Mouse (Mus musculus): Measurements from ENCODE around the gene Snd1. TPM values are rescaled to one million over a fixed set of nuclear protein-coding genes. Genes with fewer than 3 reads are reported as not detected.

The Snd1 gene
- polyA plus RNA-seq, 1 experiment from 2014 or later, result 110 TPM

DNA sequence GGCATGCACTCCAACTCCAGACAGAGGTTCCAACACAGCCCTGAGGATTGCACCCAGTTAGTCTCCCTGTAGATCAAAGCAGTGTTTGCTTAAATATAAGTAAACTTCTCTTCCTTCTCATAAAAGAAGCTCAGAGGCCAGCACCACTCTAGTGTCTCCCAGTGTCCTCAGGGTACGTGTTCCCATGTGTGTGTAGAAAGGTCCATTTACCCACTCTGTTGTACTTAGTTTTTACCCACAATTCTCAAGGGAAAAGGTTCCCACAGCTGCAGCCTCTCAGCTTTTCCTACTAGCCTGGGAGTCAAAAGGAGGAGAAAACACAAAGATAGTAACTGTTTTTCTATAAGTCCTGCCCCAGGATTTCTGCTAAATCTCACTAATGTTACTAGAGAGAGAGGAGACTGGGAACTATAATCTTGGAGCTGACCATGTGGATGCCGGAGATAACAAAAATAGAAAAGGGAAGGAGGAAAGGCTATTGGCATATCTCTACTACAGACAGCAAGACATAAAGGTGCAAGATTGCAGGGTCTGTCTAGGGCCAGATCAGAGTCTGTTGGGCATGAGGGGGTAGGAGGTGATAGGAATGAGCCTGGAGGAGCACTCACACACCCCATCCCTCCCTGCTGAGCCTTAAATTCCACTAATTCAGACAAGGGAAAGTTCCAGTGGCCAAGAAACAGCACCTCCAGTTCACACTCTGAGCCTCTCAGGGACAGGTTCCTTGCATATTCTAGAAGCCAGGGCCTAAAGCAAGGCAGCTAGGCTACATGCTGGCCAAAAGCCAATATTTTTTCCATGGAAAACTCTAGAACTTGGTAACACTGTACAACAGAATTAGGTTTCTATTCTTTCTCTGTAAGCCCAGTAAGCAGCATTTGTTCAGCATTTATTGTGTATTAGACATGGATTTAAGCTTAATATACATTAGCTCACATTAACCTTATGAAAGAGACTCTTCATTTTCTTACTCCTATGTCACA lies 382.6 kb downstream of the Snd1 start:
- 89% methylated on average over 2 of the region's 2 CpGs for WGBS
- Histone ChIP-seq H3K4me1 (peaks cover 63% of the 10 kb centered on the region), H3K4me3 (no peak overlapping the region), H3K27me3 (ENCODE audit: poor library complexity, severe bottlenecking) (no peaks in the 10 kb centered on the region), H3K9me3 (no peaks in the 10 kb centered on the region), H3K36me3 (replicated peaks) (no peaks in the 10 kb centered on the region), H3K27ac (no peak overlapping the region)
- no peak for DNase-seq (ENCODE audit: extremely low spot score, low spot score)

DNA sequence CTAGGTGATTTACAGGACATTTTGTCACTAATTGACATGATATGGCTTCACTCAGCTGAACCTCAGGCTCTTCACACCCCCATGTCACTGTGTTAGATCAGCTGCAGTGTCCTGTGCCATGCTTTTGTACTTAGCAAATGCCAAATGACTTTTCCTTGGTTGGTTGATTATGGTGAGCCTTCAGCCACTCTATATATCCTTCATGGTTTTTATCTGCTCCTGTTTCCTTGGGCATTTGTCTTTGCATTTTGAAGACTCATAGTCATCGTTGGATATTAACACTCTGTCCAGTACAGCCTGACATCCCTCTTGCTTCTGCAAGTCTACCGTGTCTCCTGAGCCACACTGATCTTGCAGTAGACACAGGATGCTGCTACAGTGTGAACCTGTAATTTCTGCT lies 384.2 kb downstream of the Snd1 start:
- whole genome bisulfite sequencing, result 96% methylated on average over 2 of the region's 2 CpGs
- H3K27me3 ChIP-seq (ENCODE audit: poor library complexity, severe bottlenecking), result no peaks in the 10 kb centered on the region
- DNase-seq (ENCODE audit: extremely low spot score, low spot score), result no peak

DNA sequence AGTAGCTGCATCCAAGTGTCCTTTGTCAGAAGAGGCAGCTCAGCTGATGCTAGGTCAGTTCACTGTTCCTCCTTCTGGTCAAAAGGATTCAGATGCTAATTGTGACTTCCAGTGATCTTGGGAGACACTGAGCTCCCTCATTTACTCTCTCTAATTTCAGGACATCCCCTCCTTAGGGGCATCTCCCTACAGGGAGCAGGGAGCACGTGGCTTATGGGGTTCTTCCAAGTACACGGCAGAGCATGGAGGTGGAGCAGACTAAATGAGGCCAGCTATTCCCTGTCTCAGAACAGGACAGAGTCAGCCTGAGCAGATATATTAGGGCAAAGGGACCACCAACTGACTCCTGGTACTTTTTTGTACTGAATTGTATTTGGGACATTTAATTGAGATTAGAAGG lies 385.5 kb downstream of the Snd1 start:
- no peaks in the 10 kb centered on the region for H3K27me3 ChIP-seq (ENCODE audit: poor library complexity, severe bottlenecking)
- H3K4me3 ChIP-seq, result no peak overlapping the region
- no peaks in the 10 kb centered on the region for H3K9me3 ChIP-seq
- DNase-seq (ENCODE audit: extremely low spot score, low spot score), result no peak
- H3K36me3 ChIP-seq (replicated peaks), result no peaks in the 10 kb centered on the region
- no peak overlapping the region for H3K27ac ChIP-seq
- peaks cover 49% of the 10 kb centered on the region for H3K4me1 ChIP-seq
- WGBS, result 27% methylated on average over 2 of the region's 2 CpGs

More for the DNA sequence above, 384.2 kb downstream of the Snd1 start:
- no peaks in the 10 kb centered on the region for H3K9me3 ChIP-seq
- H3K36me3 ChIP-seq (replicated peaks), result no peaks in the 10 kb centered on the region
- H3K4me1 ChIP-seq, result peaks cover 49% of the 10 kb centered on the region
- H3K27ac ChIP-seq, result no peak overlapping the region
- no peak overlapping the region for H3K4me3 ChIP-seq

DNA sequence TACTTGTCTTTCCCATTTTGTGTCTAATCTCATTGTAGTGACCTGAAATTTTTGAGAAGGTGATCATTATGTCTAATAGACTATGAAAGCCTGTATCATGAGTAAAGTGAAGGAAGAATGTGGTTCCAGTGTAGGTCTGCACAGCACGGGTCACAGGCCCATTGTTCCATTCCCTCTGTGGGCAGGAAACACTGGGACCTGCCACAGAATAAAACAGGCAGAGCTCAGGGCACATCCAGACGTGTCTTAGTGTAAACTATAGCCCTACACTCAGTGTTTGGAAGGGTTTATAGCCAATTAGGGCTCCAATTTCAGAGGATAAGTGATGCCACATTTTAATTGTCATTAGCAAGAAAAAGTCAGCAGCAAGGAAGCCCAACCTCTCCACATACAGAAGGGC lies 386.0 kb downstream of the Snd1 start:
- Histone ChIP-seq H3K27me3 (ENCODE audit: poor library complexity, severe bottlenecking) (no peaks in the 10 kb centered on the region), H3K36me3 (replicated peaks) (no peaks in the 10 kb centered on the region), H3K4me1 (peaks cover 47% of the 10 kb centered on the region), H3K9me3 (no peaks in the 10 kb centered on the region), H3K4me3 (no peak overlapping the region), H3K27ac (no peak overlapping the region)
- WGBS, result 24% methylated on average over 2 of the region's 2 CpGs
- no peak for DNase-seq (ENCODE audit: extremely low spot score, low spot score)

DNA sequence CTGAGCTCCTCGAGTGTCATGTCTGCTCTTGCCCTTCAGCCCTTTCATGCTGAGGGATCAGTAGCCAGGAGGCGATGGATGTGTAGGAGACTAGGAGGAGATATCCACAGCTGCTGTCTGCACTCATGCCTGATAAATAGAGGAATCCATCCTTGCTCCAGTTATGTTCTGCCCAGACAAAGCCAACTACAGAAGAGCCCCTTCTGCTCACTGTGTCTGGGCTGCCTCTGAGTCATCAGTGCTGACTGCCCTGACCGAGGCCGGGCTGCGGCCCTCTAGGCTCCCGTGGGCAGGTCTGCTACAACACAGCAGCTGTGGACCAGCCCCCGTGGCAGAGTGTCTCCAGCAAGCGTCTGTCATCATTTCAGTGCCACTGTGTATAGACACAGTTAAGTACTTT lies 387.4 kb downstream of the Snd1 start:
- H3K36me3 ChIP-seq (replicated peaks), result no peaks in the 10 kb centered on the region
- H3K4me3 ChIP-seq, result no peak overlapping the region
- H3K4me1 ChIP-seq, result peaks cover 40% of the 10 kb centered on the region
- WGBS, result 92% methylated on average over 8 of the region's 8 CpGs
- no peaks in the 10 kb centered on the region for H3K9me3 ChIP-seq
- DNase-seq (ENCODE audit: extremely low spot score, low spot score), result no peak
- H3K27me3 ChIP-seq (ENCODE audit: poor library complexity, severe bottlenecking), result no peaks in the 10 kb centered on the region
- no peak overlapping the region for H3K27ac ChIP-seq

DNA sequence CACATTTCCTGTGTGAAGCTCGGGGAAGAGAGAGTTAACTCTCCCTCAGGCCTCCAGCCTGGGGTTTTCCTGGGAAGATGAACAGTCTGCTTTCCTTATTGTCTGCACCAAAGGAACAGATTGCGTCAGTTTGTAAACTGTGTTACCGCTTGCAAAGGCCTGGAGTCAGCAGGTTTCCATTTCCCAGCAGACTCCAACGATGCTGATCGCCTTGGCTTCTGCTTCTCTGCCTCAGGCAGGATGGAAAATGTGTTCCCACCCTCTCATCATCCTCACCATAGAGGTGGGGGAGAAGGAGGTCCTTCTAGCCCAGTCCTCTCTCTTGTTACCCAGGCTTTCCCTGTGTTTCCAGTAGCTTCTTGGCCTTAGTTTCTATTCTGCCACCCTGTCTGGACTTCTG lies 389.7 kb downstream of the Snd1 start:
- no peaks in the 10 kb centered on the region for H3K9me3 ChIP-seq
- no peak for DNase-seq (ENCODE audit: extremely low spot score, low spot score)
- 69% methylated on average over 5 of the region's 5 CpGs for WGBS
- no peak overlapping the region for H3K27ac ChIP-seq
- peaks cover 40% of the 10 kb centered on the region for H3K4me1 ChIP-seq
- no peaks in the 10 kb centered on the region for H3K27me3 ChIP-seq (ENCODE audit: poor library complexity, severe bottlenecking)
- no peaks in the 10 kb centered on the region for H3K36me3 ChIP-seq (replicated peaks)
- H3K4me3 ChIP-seq, result no peak overlapping the region

DNA sequence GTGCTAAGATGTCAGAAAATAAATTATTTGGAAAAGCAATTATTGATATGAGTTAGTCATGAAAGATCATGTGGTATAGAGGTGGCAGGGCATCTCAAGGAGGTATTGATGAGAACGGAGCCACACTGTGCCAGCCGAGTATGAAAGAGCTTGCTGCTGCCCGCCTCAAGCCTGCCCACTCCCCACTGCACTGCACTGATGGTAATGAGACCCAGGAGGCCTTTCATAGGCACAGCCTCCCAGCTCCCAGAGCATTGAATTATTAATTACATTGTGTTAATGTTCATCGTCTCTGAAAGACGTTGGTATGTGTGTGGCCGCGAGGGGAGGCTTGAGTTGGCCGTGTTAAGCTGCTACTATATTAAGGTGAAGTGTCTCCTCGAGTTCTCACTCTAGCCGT lies 390.2 kb downstream of the Snd1 start:
- Histone ChIP-seq H3K27me3 (ENCODE audit: poor library complexity, severe bottlenecking) (no peaks in the 10 kb centered on the region), H3K27ac (no peak overlapping the region)
- DNase-seq (ENCODE audit: extremely low spot score, low spot score), result no peak

DNA sequence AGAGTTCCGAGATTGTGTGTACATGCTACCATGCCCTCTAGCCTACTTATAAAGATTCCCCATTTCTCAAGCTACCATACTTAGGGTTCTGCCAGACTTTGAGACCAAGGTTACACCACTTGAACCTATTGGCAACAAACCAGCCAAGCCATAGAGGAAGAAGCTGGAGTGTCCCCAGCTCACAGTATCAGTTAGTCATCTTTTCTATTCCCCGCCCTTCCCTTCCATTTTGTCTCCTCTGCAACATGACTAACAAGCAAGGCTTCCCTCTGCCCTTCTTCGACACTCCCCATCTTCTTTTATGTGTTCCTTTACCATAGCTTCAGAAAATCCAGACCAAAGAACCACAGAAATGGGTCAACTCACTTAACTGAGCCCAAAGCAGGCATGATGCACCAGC lies 391.3 kb downstream of the Snd1 start:
- H3K36me3 ChIP-seq (replicated peaks), result no peaks in the 10 kb centered on the region
- no peaks in the 10 kb centered on the region for H3K9me3 ChIP-seq
- no peak overlapping the region for H3K4me3 ChIP-seq
- no peaks in the 10 kb centered on the region for H3K27me3 ChIP-seq (ENCODE audit: poor library complexity, severe bottlenecking)
- H3K27ac ChIP-seq, result no peak overlapping the region
- no peak for DNase-seq (ENCODE audit: extremely low spot score, low spot score)
- WGBS, result 95% methylated on average over 3 of the region's 3 CpGs
- peaks cover 26% of the 10 kb centered on the region for H3K4me1 ChIP-seq

More for the DNA sequence above, 390.2 kb downstream of the Snd1 start:
- no peaks in the 10 kb centered on the region for H3K36me3 ChIP-seq (replicated peaks)
- WGBS, result 86% methylated on average over 10 of the region's 10 CpGs
- peaks cover 37% of the 10 kb centered on the region for H3K4me1 ChIP-seq
- no peaks in the 10 kb centered on the region for H3K9me3 ChIP-seq
- no peak overlapping the region for H3K4me3 ChIP-seq

DNA sequence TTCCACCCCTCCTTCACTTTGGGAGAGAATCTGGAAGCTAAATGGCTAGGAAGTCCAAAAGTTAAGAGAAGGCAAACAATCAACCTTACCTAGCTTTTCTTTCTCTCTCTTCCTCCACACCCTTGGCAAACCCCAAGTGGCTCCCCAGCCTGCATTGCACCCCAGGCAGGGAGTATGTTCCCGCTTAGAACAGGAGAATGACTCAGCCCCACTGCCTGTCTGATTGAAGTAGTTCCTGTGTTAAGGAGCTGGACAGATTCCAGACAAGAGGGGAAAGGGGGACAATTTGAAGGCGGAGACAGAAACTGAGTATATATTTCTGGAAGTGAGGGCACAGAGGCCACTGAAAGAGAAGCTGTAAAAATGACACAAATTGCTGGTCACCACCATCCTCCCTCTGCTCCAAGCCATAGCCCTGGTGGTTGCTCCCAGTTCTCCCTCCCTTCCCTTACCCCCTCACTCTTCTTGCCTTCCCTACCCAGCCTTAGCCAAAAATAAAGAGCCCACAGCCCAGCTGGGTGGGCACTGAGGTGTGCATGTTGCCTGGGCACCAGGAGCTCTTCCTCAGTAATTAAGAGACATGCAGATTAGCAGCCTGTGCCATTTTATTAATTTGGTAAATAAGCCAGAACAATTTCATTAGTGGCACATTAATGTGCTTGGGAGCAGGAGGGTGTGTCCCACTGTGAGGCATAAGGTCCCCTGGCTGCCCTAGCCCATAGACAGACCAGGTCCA lies 392.7 kb downstream of the Snd1 start:
- H3K36me3 ChIP-seq (replicated peaks), result no peaks in the 10 kb centered on the region
- no peaks in the 10 kb centered on the region for H3K9me3 ChIP-seq
- no peak overlapping the region for H3K4me3 ChIP-seq
- peaks cover 23% of the 10 kb centered on the region for H3K4me1 ChIP-seq
- no peak for DNase-seq (ENCODE audit: extremely low spot score, low spot score)
- no peaks in the 10 kb centered on the region for H3K27me3 ChIP-seq (ENCODE audit: poor library complexity, severe bottlenecking)
- WGBS, result 79% methylated on average over 2 of the region's 2 CpGs
- no peak overlapping the region for H3K27ac ChIP-seq

DNA sequence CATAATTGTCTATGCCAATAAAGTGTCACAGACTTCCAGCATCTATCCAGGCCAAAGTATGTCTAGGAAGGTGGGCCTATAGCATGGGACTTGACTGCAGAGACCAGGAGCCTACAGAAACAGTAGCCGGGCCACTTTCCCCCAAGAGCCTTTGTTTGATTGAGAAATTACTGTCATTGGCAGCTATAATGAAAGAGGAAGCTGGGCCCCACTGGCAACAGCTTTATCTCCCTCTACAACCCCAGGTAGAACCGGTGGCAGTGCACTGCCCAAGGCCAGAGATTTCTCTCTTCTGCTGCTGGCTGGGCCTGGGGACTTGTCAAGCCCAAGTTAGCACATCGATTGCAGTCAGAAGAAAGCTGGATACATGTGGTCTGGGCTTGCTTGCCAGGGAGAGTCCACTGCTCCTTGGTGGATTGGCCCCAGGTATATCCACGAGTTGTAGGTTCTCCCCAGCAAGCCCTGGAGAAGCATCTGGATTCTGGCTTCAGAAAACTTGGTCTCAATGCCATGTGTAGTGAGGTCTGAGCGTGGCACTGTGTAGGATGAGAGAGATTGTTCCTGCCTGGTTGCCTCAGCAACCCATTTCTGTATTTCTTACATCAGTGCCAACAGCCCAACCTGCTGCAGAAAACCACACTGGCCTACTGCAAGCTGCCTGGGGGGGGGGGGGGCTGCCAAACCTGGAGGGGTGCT lies 396.9 kb downstream of the Snd1 start:
- WGBS, result 90% methylated on average over 5 of the region's 5 CpGs
- 0 out of 2 replicates have a peak overlapping the region, but pooled peaks have one; percentile 8 for H3K27ac ChIP-seq
- H3K27me3 ChIP-seq (ENCODE audit: poor library complexity, severe bottlenecking), result no peaks in the 10 kb centered on the region
- peaks cover 17% of the 10 kb centered on the region for H3K36me3 ChIP-seq (replicated peaks)
- no peak overlapping the region for H3K4me3 ChIP-seq
- H3K9me3 ChIP-seq, result no peaks in the 10 kb centered on the region
- no peak for DNase-seq (ENCODE audit: extremely low spot score, low spot score)
- H3K4me1 ChIP-seq, result peaks cover 40% of the 10 kb centered on the region

DNA sequence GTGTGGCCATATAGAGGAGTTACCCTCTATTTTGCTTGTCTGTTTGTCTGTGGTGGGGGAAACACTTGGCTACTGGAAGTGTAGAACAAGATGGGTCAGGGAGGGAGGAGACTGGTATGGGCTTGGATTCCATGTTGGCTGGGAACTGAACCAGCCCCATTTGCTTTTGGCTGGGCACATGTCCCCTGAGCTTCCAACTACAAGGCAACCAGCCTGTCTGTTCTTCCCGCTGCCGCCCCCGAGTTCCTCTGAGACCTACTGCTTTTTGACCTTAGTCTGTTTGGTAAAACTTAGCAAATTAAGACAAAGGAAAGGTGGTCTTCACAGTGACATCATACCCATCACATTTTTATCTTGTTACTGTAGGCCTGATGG lies 397.5 kb downstream of the Snd1 start:
- H3K4me3 ChIP-seq, result no peak overlapping the region
- H3K27ac ChIP-seq, result no peak overlapping the region
- DNase-seq (ENCODE audit: extremely low spot score, low spot score), result no peak
- H3K36me3 ChIP-seq (replicated peaks), result peaks cover 17% of the 10 kb centered on the region
- no peaks in the 10 kb centered on the region for H3K9me3 ChIP-seq
- WGBS, result 98% methylated on average over 3 of the region's 3 CpGs
- peaks cover 45% of the 10 kb centered on the region for H3K4me1 ChIP-seq
- H3K27me3 ChIP-seq (ENCODE audit: poor library complexity, severe bottlenecking), result no peaks in the 10 kb centered on the region

DNA sequence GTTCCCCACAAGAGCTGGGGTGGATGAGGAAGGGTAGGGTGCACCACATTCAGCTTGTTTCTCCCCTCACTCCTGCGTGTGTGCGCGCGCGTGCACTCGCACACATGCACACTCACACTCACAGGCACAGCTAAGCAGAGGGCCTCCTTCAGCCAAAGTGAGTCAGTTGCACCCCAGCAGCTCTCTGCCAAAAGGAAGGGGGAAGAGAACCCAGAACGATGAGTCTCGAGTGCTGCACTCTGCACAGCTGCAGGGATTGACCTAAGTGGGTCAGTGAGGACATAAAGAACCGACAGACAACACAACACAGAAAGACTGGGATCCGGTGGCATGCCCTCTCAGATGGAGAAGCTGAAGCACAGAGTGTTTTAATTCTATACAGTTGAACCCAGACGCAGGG lies 399.1 kb downstream of the Snd1 start:
- peaks cover 61% of the 10 kb centered on the region for H3K4me1 ChIP-seq
- no peaks in the 10 kb centered on the region for H3K9me3 ChIP-seq
- DNase-seq (ENCODE audit: extremely low spot score, low spot score), result no peak

More for the DNA sequence above, 399.1 kb downstream of the Snd1 start:
- H3K4me3 ChIP-seq, result no peak overlapping the region
- no peaks in the 10 kb centered on the region for H3K27me3 ChIP-seq (ENCODE audit: poor library complexity, severe bottlenecking)
- peaks cover 17% of the 10 kb centered on the region for H3K36me3 ChIP-seq (replicated peaks)
- 0 out of 2 replicates have a peak overlapping the region, but pooled peaks have one; percentile 31 for H3K27ac ChIP-seq
- WGBS, result 81% methylated on average over 11 of the region's 11 CpGs
